In the genomic region with DNA sequence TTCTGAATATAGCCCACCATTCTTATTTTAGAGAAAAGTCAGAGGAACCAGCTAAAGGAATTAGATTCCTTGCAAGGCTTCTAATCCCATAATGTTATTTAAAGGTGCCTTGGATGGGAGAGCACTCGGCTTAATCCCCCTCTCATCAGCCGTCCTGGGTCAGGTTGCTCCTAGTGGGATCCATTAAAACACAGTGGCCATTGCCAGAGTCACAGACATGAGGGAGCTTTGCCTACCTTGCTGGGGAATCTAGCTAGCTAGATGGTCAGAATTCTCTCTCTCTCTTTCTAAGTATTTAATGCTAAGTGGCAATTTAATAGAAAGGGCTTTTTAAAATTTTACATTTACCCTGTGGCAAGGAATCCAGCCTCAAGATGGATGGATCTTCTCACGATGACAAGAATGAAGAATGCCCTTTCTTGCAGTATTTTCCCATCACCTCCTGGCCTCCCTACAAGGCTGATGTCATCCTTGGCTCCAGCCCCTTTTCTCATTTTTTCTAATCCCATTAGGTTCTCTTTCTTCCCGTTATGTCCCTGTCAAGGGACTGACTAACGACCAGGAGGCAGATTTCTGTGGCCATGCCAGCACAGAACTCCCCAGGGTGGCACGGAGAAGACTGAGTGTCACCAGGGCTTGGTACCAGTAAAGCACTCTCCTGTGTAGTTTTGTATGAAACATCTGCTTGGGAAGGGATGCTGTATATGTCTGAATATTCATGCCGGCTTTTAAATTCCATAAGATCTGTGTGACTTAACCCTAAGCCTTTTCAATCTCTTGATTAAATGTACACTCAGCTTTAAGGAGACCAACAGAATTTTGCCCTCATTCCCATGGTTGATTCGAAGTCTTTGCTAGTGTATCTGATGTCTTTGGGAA, we compare ENCODE assay signal across 12 mouse cellular contexts.
DNase-seq lines count a peak whose midpoint lies in the region; ATAC-seq and TF ChIP-seq lines count a peak whose summit lies in the region.
"Had no signal": no experiment of that assay in that cellular context is flagged by ENCODE, and none has a peak within 500 bp of the region (broad histone marks: within the 10 kb centered on the region; RNA-seq: fewer than 3 reads in every experiment).

No protein-coding gene starts in this region.

- no peaks in the 10 kb centered on the region for H3K9me3 ChIP-seq in forebrain, embryonic 15.5 days
- H3K9me3 ChIP-seq in hindbrain, embryonic 13.5 days, result no peaks in the 10 kb centered on the region
- H3K9me3 ChIP-seq in neural tube, embryonic 14.5 days (ENCODE audit: control insufficient read depth, low read length), result no peaks in the 10 kb centered on the region
- H3K9me3 ChIP-seq: G1E had no signal

- H3K4me3 ChIP-seq in left cerebral cortex, adult 2 months, result no peak overlapping the region
- no peak overlapping the region for H3K4me3 ChIP-seq in forebrain, embryonic 15.5 days
- no peak overlapping the region for H3K4me3 ChIP-seq in hindbrain, embryonic 13.5 days
- H3K4me3 ChIP-seq in neural tube, embryonic 14.5 days (ENCODE audit: low read depth, low read length), result no peak overlapping the region

- H3K27ac ChIP-seq in left cerebral cortex, adult 2 months, result no peak overlapping the region
- H3K27ac ChIP-seq in forebrain, embryonic 15.5 days (replicated peaks), result peak overlapping the region; percentile 57
- peak overlapping the region; percentile 78 for H3K27ac ChIP-seq in hindbrain, embryonic 13.5 days
- peak overlapping the region; percentile 62; the same call in 1 of the 2 replicates for H3K27ac ChIP-seq in neural tube, embryonic 14.5 days (ENCODE audit: low read depth, low read length)
- H3K27ac ChIP-seq: liver, embryonic 14.5 days had no signal

- H3K9ac ChIP-seq in forebrain, embryonic 15.5 days (replicated peaks), result no peak overlapping the region
- H3K9ac ChIP-seq in hindbrain, embryonic 13.5 days, result no peak overlapping the region
- no peak overlapping the region for H3K9ac ChIP-seq in neural tube, embryonic 14.5 days (replicated peaks; ENCODE audit: low read depth, low read length)
- H3K9ac ChIP-seq: liver, embryonic 14.5 days had no signal

- intact Hi-C loops in left cerebral cortex, postnatal 4 days (cut with DNase I), result no loop called here
- intact Hi-C loops in left cerebral cortex, adult 2 months (cut with DNase I), result no loop called here

- H3K4me2 ChIP-seq in forebrain, embryonic 15.5 days (replicated peaks), result no peak overlapping the region
- H3K4me2 ChIP-seq in hindbrain, embryonic 13.5 days, result no peak overlapping the region
- H3K4me2 ChIP-seq in neural tube, embryonic 14.5 days (ENCODE audit: low read depth, low read length), result no peak overlapping the region

- ATAC-seq in forebrain, embryonic 15.5 days (replicated peaks), result peak; percentile 73; the same call in 1 of the 2 replicates
- ATAC-seq in hindbrain, embryonic 13.5 days (ENCODE audit: low FRiP score), result peak; percentile 73
- peak; percentile 87 for ATAC-seq in neural tube, embryonic 14.5 days (ENCODE audit: low read depth)

- 16% methylated on average over 8 of the region's 8 CpGs for WGBS in forebrain, embryonic 15.5 days
- WGBS in hindbrain, embryonic 13.5 days, result 31% methylated on average over 8 of the region's 8 CpGs
- 30% methylated on average over 8 of the region's 8 CpGs for WGBS in neural tube, embryonic 14.5 days

- no peaks in the 10 kb centered on the region for H3K36me3 ChIP-seq in forebrain, embryonic 15.5 days
- no peaks in the 10 kb centered on the region for H3K36me3 ChIP-seq in hindbrain, embryonic 13.5 days
- H3K36me3 ChIP-seq in neural tube, embryonic 14.5 days (ENCODE audit: control insufficient read depth, insufficient read depth, low read length), result no peaks in the 10 kb centered on the region
- H3K36me3 ChIP-seq: G1E had no signal

- H3K27me3 ChIP-seq in forebrain, embryonic 15.5 days, result no peaks in the 10 kb centered on the region
- no peaks in the 10 kb centered on the region for H3K27me3 ChIP-seq in hindbrain, embryonic 13.5 days
- H3K27me3 ChIP-seq in neural tube, embryonic 14.5 days (ENCODE audit: control insufficient read depth, insufficient read depth, low read length), result no peaks in the 10 kb centered on the region

- H3K4me1 ChIP-seq in forebrain, embryonic 15.5 days, result peaks cover 22% of the 10 kb centered on the region
- peaks cover 25% of the 10 kb centered on the region for H3K4me1 ChIP-seq in hindbrain, embryonic 13.5 days (replicated peaks)
- H3K4me1 ChIP-seq in neural tube, embryonic 14.5 days (ENCODE audit: control insufficient read depth, insufficient read depth, low read length), result peaks cover 10% of the 10 kb centered on the region; the same call in 1 of the 2 replicates

- TF ChIP-seq CTCF in left cerebral cortex, adult 2 months (IDR thresholded peaks at IDR 0.05), result no peak

- peak; percentile 48 for DNase-seq in left cerebral cortex, postnatal 4 days
- DNase-seq in left cerebral cortex, adult 2 months (ENCODE audit: extremely low spot score in 1 of 2, low spot score in 2 of 2), result no peak
- DNase-seq in kidney, postnatal 14 days, result no peak
- no peak for DNase-seq in thymus, postnatal 14 days
- DNase-seq: kidney, adult 2 months; layer of hippocampus, postnatal 36 days; thymus, postnatal 36 days had no signal
